In the genomic region with DNA sequence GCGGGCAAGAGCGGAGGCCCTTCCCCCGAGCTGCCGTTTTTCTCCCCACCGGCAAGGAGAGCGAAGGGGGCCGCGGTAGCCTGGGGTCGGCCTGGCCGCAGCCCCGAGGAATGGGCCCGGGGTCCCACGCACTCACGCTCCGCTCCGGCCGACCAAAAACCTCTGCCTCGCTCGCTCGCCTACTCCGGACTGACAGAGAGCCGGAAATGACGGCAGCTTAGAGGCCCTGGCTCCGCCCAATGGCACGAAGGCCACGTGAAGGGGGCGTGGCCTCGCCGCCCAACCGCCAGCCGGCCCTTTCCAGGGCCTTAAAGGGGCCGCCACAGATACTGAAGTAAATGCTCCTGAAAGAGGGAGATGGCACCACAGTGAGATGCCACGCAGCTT, we compare ENCODE assay signal across 8 mouse cellular contexts. TPM values are rescaled to one million over a fixed set of nuclear protein-coding genes. Genes with fewer than 3 reads are reported as not detected.
DNase-seq lines count a peak whose midpoint lies in the region; ATAC-seq lines count a peak whose summit lies in the region.

No protein-coding gene starts in this region.

- no peaks in the 10 kb centered on the region for H3K9me3 ChIP-seq in hindbrain, embryonic 11.5 days (ENCODE audit: control insufficient read depth, low read length)
- no peaks in the 10 kb centered on the region for H3K9me3 ChIP-seq in lung, embryonic 16.5 days (ENCODE audit: control insufficient read depth, low read length)

- no peaks in the 10 kb centered on the region for H3K27me3 ChIP-seq in hindbrain, embryonic 11.5 days (ENCODE audit: control insufficient read depth, insufficient read depth, low read length)
- H3K27me3 ChIP-seq in lung, embryonic 16.5 days (ENCODE audit: control insufficient read depth, insufficient read depth, low read depth, low read length) = no peaks in the 10 kb centered on the region

- H3K27ac ChIP-seq in hindbrain, embryonic 11.5 days (ENCODE audit: low read depth, low read length) = peak overlapping the region; percentile 85
- peak overlapping the region; percentile 90 for H3K27ac ChIP-seq in lung, embryonic 16.5 days (ENCODE audit: low read length)

- no peaks in the 10 kb centered on the region for H3K36me3 ChIP-seq in hindbrain, embryonic 11.5 days (ENCODE audit: control insufficient read depth, insufficient read depth, low read length)
- H3K36me3 ChIP-seq in lung, embryonic 16.5 days (ENCODE audit: control insufficient read depth, insufficient read depth, low read length) = peaks cover 5% of the 10 kb centered on the region; the same call in 1 of the 2 replicates

- DNase-seq in NIH3T3 (ENCODE audit: low read depth) = peak; percentile 98
- DNase-seq in cerebellum, adult 9-11 months = peak; percentile 95
- peak; percentile 90 to 95 for DNase-seq in frontal cortex, adult 2 months (ENCODE audit: extremely low spot score in 1 of 2, low spot score in 1 of 2)
- peak; percentile 98 for DNase-seq in hindbrain, embryonic 11.5 days (ENCODE audit: low spot score)
- peak; percentile 94 for DNase-seq in layer of hippocampus, adult 9-11 months
- DNase-seq in ovary, postnatal 10 days (ENCODE audit: low spot score) = peak; percentile 80
- DNase-seq in thymus, postnatal 0 days (ENCODE audit: low spot score) = peak; percentile 96

- peak; percentile 99 for ATAC-seq in hindbrain, embryonic 11.5 days (ENCODE audit: low FRiP score)
- ATAC-seq in lung, embryonic 16.5 days (ENCODE audit: low read depth) = peak; percentile 99

- no peaks in the 10 kb centered on the region for H3K4me1 ChIP-seq in hindbrain, embryonic 11.5 days (replicated peaks; ENCODE audit: control insufficient read depth, insufficient read depth, low read length)
- H3K4me1 ChIP-seq in lung, embryonic 16.5 days (replicated peaks; ENCODE audit: control insufficient read depth, insufficient read depth, low read length) = peaks cover 13% of the 10 kb centered on the region

- H3K9ac ChIP-seq in hindbrain, embryonic 11.5 days (ENCODE audit: low read depth, low read length) = peak overlapping the region; percentile 87
- peak overlapping the region; percentile 99 for H3K9ac ChIP-seq in lung, embryonic 16.5 days (ENCODE audit: low read length)

- WGBS in hindbrain, embryonic 11.5 days = under 1% methylated on average over 33 of the region's 33 CpGs
- WGBS in lung, embryonic 16.5 days = under 1% methylated on average over 30 of the region's 33 CpGs

- peak overlapping the region; percentile 99 for H3K4me3 ChIP-seq in hindbrain, embryonic 11.5 days (ENCODE audit: low read depth, low read length)
- H3K4me3 ChIP-seq in lung, embryonic 16.5 days (ENCODE audit: low read length) = peak overlapping the region; percentile 99

- peak overlapping the region; percentile 60 for H3K4me2 ChIP-seq in hindbrain, embryonic 11.5 days (replicated peaks; ENCODE audit: low read depth, low read length)
- peak overlapping the region; percentile 67 for H3K4me2 ChIP-seq in lung, embryonic 16.5 days (ENCODE audit: low read depth, low read length)

RNA-seq across cellular contexts. Expression of gene Sub1, which starts 1.0 kb away (rescaled TPM):
- polyA plus RNA-seq in frontal cortex, adult 2 months (2012; rRNA removed) = 225 and 234 TPM in 2 replicates
- polyA plus RNA-seq in hindbrain, embryonic 11.5 days (2014; fragmentation: Nextera tagmentation; extraction: Ambion mirVana) = 722 and 727 TPM in 2 replicates
- 646 and 678 TPM in 2 replicates for polyA plus RNA-seq in lung, embryonic 16.5 days (2015; fragmentation: Nextera tagmentation; extraction: Ambion mirVana)
- polyA plus RNA-seq in thymus, postnatal 0 days (2015; fragmentation: Nextera tagmentation; extraction: Ambion mirVana) = 1,079 and 1,123 TPM in 2 replicates

Comparison
In these comparisons a context has a peak if more than half of its experiments do, and no peak if none do; other contexts are left out.
1. Peak in every context shown above with its lines: DNase-seq, ATAC-seq, H3K4me3 ChIP-seq and H3K27ac ChIP-seq.